Mouse (Mus musculus) NIH3T3 (cell line): ENCODE measurements around the gene Macrod2.

ENCODE experiments used
- DNase-seq: peaks from one replicate; pipeline ENCODE4 v3.0.0-alpha.2; 2012; ENCODE audit warnings: low read depth

Macrod2 gene

GRCm38 (mm10) chr2:140811693-140812092, 416.6 kb downstream of the Macrod2 start:
- no peak for DNase-seq

DNA sequence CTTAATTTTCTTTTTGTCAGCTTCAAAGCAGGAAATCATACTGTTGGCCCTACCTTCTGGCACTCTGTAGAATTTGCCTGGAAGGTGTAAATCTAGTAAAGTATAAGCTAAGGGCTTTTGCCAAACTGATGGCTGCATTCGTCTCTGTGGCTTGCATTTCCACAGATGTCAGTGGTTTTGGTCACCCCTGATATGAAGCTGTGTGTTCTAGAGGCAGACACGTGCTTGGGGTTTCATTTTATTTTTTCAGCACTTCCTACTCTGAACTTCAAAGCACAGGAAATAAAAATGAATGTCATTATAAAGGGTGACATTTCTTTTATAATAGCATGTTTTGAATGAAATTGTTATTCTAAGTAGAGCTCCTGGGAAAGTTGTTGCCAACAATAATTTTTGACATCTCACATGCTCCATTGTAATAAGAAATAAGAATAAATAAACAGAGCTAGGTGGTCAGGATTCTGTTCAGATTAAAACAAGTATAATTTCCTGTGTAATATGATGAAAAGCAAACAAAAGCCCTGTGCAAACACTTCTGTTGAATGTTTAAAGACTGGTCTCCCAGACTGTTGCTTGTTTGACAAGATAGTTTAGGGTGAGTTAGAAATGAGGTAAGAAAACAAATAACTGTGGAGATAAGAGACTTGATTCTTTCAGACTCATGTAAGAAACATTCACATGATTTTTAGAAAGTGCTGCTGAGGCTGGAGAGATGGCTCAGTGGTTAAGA, 424.4 kb downstream of the Macrod2 start:
- DNase-seq, result no peak

GRCm38 (mm10) chr2:140822378-140822777, 427.3 kb downstream of the Macrod2 start:
- DNase-seq, result no peak

GRCm38 (mm10) chr2:140826241-140826640, 431.1 kb downstream of the Macrod2 start:
- DNase-seq, result no peak

DNA sequence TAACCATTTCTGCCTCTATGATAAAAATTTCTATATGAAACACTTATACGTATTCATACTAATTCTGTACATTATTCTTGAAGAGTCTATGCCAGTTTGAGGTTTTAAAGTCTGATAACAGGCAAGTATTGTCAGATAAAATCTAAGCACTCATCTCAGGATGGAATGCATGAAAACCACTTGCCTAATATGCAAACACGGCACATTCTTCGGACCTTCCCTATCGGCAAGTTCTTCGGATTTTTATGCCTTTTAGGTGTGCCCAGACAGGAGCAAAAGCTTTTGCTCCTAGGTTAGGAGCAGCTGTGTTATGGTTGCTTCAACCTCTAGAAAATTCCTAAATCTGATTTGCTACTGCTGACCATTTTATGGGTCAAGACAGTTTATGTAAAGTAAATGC, 433.8 kb downstream of the Macrod2 start:
- no peak for DNase-seq

DNA sequence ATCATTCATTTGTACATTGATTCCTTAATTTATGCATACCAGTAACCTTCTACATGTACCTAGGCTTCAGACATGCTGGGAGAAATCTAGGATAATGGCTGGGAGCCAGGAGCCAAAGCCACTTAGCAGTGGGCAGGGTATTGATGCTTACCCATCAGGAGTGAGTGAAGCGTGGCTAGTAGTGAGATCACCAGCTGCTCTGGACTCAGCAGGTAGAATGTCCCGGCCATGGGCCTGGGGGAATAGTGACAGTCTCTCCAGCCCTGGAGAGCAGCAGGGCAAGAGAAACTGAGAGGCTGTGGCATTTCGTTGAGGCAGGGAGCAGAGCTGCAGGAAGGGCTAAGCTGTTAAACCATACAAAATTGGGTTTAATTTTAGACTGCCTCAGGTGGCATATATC, 435.0 kb downstream of the Macrod2 start:
- DNase-seq, result no peak

GRCm38 (mm10) chr2:140839371-140839770, 444.3 kb downstream of the Macrod2 start:
- no peak for DNase-seq

- peak; percentile 79 for DNase-seq
Measured at GRCm38 (mm10) chr2:140839880-140840279, 444.8 kb downstream of the Macrod2 start.

DNA sequence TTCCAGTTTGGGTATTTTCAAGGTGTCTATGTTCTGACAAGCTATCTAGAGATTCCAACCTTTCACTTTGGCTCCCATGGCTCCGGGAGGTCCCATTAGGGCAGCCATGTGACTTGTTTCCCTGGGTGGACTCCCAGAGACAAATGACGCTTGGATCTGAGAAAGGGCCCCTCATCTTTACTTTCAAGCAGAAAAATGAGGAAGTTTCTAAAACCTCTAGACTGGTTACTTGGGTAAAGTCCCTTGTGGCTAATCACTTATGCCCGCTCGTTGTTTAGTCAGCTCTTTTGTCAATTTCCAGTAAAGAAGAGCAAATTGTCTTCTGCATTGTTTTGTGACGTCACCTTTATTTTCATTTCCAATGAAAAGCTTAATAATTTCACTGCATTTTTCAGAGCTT, 448.9 kb downstream of the Macrod2 start:
- no peak for DNase-seq

DNA sequence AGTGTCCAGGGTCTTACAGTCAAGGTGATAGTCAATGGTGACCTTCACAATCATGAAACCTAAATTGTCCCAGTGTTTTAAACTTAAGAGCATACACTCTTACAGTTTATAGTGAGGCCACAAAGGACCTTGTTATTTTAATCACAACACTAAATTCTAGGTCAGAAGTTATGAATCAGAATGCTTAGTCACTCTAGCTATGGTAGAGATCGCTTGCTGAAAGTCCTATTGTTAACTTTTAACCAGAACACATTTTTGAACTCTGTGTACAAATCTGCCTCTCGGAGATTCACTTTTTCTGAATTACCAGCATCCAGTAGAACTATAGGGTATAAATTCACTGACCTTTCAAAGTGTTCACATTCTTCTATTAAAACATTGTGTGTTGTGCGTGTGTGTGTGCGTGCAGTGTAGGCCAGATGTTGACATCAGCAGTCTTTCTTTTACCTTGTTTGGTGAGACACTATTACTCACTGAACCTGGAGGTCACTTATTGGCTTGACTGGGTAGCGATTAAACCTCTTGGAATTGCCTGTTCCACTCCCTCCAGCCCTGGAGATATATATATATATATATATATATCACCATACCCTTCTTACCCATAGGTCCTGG, 452.8 kb downstream of the Macrod2 start:
- DNase-seq, result peak; percentile 64

DNA sequence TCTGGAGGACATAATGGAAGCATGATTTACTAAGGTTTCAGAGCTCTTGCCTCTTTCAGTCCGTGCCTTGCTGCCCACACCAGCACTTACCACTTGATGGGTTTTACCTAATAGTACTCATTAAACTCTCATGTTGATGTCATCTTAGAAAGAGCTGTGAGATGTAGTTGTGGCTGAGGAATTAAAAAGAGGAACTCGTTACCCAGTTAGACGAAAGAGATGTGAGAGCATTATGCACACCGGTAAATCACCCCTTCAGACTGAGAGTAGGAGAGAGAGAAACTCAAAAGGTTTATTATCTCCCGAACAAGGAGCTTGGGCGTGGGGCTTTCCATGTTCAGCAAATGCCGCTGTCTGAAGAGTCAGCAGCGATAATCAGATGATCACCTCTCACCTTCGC, 458.4 kb downstream of the Macrod2 start:
- no peak for DNase-seq

DNA sequence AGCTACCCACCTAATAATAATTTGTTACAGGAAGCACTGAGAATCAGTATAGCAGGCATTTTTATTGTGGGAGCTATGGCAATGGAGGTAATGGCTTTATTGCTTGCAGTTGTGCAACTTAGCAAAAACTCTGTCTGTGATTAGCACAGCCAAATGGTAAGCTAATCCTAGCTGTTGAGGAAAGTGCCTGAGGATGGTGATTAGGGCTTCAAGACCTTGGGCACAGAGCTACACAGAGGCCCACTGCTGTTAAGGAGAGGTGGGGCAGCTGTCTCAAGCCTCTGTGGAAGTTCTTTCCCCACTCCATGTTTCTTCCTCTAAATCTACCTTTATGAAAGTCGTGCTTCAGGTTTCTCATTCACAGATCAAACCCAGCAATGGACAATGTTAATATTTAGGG, 466.2 kb downstream of the Macrod2 start:
- no peak for DNase-seq

DNA sequence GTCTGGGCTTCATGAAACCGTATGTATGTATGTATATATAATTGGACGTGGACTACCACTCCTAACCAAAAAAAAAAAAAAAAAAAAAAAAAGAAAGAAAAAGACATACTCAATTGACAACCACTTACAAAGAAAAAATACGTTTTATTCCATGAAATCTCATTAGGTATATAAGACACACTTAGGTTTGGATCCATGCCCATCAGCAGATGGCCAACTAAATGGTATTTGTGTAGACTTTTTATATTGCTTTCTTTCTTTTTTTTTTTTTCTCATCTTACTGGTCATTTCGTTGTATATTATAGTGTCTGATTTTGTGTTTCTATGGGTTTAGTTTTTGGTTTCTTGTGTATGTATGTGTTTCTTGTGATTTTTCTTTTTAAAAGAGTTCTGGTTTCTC, 467.6 kb downstream of the Macrod2 start:
- DNase-seq, result no peak

- DNase-seq, result no peak
Measured at GRCm38 (mm10) chr2:140865636-140866035, 470.5 kb downstream of the Macrod2 start.

- no peak for DNase-seq
Measured at GRCm38 (mm10) chr2:140867116-140867515, 472.0 kb downstream of the Macrod2 start.

DNA sequence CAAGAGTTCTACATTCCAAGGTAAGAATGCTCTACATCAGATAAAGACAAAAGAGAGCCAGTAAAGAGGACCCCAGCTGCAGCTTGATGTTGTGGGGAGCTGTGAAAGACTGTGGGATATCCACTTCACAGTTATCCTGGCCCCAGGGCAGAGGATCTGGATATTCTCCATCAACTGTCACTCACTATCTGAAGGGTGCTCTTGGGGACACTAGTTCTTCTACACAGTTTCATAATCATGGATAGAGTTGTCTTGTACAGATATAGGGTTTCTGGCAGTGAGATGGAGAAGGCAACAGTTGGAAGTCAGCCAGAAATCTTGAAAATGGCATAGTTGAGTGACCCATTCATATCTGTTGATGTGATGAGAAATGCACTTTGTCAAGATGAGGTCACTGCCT, 490.1 kb downstream of the Macrod2 start:
- DNase-seq, result no peak

GRCm38 (mm10) chr2:140890683-140891082, 495.6 kb downstream of the Macrod2 start:
- DNase-seq, result peak; percentile 56

DNA sequence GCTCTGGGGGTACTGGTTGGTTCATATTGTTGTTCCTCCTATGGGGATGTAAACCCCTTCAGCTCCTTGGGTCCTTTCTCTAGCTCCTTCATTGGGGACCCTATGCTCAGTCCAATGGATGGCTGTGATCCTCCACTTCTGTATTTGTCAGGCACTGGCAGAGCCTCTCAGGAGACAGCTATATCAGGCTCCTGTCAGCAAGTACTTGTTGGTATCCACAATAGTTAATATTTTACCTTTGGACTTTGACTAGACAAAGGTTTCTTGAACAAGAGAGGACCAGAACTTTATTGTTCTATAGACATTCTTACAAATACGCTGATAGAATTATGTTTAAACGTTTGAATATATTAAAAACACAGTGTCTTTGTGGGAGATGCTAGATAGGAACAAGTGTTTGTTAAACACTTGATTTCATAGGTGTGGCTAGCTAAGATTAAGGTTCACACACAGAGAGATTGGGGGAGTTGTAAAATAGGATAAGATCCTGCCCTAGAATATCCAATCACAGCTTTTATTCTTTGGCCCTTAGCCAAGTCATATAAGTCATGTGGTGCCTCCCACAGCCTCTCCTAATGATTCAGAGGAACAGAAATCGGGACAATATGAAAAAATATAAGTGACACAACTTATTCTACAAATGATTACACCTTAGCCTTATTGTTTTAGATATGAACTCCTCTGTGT, 501.4 kb downstream of the Macrod2 start:
- no peak for DNase-seq

DNA sequence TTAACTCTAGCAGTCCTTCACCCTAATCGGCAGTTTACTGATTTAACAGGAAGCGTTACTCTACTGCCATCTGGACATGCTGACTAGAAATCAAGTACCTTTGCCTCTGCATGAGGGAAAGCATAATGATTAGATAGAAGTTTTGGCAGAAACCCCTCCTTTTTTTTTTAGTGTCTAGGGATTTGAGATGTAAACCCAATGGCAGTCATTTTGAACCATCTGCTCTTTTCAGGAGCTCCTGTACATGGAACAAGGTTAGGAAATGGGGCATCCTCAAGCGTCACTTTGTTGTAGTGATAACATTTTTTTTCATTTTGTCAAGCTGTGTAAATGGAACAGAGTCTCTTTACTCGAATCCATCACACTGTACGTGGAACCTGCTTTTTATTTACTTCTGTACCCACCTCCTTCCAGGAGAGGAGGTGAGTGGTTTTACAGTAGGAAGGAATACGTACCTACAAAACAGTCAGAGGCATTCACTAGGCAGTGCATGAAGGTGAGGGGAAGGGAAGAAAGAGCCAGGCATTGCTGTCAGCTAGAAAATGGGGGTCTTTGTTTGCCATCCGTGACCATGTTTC, 503.4 kb downstream of the Macrod2 start:
- no peak for DNase-seq

DNA sequence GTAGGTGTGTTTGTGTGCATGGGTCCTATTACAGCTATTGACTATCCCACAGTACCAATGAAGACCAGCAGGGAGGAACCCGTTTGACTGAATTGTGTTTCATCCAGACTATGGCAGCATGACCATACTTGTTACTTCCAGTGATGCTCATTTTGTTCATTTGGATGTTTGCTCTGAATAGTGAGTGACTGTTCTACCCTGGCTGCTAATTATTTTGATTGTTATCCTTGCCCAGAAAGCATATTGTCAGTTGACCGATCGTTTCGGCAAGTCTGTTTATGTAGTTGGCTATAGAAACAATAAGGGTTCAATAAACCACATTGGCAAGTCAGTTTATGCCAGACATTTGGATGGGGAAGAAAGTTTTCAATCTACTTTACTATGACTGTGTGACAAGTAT, 510.2 kb downstream of the Macrod2 start:
- DNase-seq, result no peak

- DNase-seq, result no peak
Measured at GRCm38 (mm10) chr2:140906123-140906522, 511.0 kb downstream of the Macrod2 start.

DNA sequence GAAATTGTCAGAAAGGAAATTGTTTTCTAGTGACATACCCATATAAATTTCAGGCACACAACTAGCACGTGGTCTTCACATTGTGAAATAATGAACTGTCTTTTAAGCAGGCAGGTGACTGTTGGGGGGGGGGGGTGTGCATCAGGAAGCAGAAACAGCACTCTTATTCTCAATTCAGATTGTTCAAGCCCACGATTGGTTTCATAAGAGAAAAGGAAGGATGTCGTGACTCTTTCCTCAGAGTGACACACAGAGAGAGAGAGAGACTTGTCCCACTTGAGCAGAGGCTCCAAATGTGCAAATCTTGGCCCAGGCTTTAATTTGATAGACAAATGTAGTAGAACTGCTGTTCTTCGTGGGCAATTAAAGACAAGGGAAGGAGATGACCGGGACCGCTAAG, 516.4 kb downstream of the Macrod2 start:
- no peak for DNase-seq

- DNase-seq, result no peak
Measured at GRCm38 (mm10) chr2:140912179-140912578, 517.1 kb downstream of the Macrod2 start.
